Mouse (Mus musculus) intestine, embryonic 16.5 days (tissue): ENCODE measurements around the gene Fastkd5. TPM values are rescaled to one million over a fixed set of nuclear protein-coding genes. Genes with fewer than 3 reads are reported as not detected.

Source experiments
- ATAC-seq: fragments of 200-750 bp; cut with Nextera tagmentation; 2 replicates; pipeline ENCODE4 v1.8.0; 2017; ENCODE audit warnings: moderate TSS enrichment, moderate library complexity
- H3K27ac ChIP-seq: fragments of 300-500 bp; sonication (generic); 2 replicates; pipeline ENCODE4 v1.5.1; 2014; ENCODE audit warnings: mild to moderate bottlenecking, low read length
- H3K27me3 ChIP-seq: fragments of 300-500 bp; sonication (generic); replicated peaks from 2 replicates; pipeline ENCODE4 v1.6.1; 2014; ENCODE audit warnings: low read length, control low read depth, mixed read lengths; ENCODE audit not compliant: control insufficient read depth, insufficient read depth
- H3K36me3 ChIP-seq: fragments of 300-500 bp; sonication (generic); 2 replicates; pipeline ENCODE4 v1.6.1; 2014; ENCODE audit warnings: low read length, control low read depth; ENCODE audit not compliant: control insufficient read depth, insufficient read depth
- H3K4me1 ChIP-seq: fragments of 300-500 bp; sonication (generic); 2 replicates; pipeline ENCODE4 v1.6.1; 2014; ENCODE audit warnings: low read length, control low read depth, mixed read lengths; ENCODE audit not compliant: control insufficient read depth, insufficient read depth
- H3K4me2 ChIP-seq: fragments of 300-500 bp; sonication (generic); 2 replicates; pipeline ENCODE4 v1.6.1; 2014; ENCODE audit warnings: low read depth, low read length, control low read depth
- H3K4me3 ChIP-seq: fragments of 300-500 bp; sonication (generic); 2 replicates; pipeline ENCODE4 v1.5.1; 2014; ENCODE audit warnings: mild to moderate bottlenecking, low read length
- H3K9ac ChIP-seq: fragments of 300-500 bp; sonication (generic); 2 replicates; pipeline ENCODE4 v1.6.1; 2014; ENCODE audit warnings: low read depth, low read length
- H3K9me3 ChIP-seq: fragments of 300-500 bp; sonication (generic); 2 replicates; pipeline ENCODE4 v1.6.1; 2016; ENCODE audit warnings: low read length, control low read depth; ENCODE audit not compliant: control insufficient read depth
- WGBS: fragments of 180-500 bp; shearing (Covaris S2); extraction: QIAGEN DNeasy Blood & Tissue Kit; methylation state at CpG from one replicate; pipeline ENCODE4 v1.1.7; 2014; 5-methylcytosine and 5-hydroxymethylcytosine counted together
- polyA plus RNA-seq: library from polyadenylated mRNA; unstranded; fragments of >200 nt; fragmentation: Nextera tagmentation; extraction: Ambion mirVana; gene quantifications from 2 replicates; pipeline ENCODE4 v1.2.1, GENCODE M21; 2015

The Fastkd5 gene
- polyA plus RNA-seq, 1 experiment from 2014 or later: 16.2 TPM

GRCm38 (mm10) chr2:130638101-130638611, 8.3 kb upstream of the Fastkd5 start:
- peak overlapping the region; percentile 69 for H3K9ac ChIP-seq

GRCm38 (mm10) chr2:130635847-130636246, 6.0 kb upstream of the Fastkd5 start:
- peak overlapping the region; percentile 64 for H3K4me2 ChIP-seq
- 28% methylated on average over 21 of the region's 21 CpGs for WGBS
- ATAC-seq: no peak

More at GRCm38 (mm10) chr2:130638101-130638611, 8.3 kb upstream of the Fastkd5 start:
- peaks cover 28% of the 10 kb centered on the region for H3K4me1 ChIP-seq
- 25% methylated on average over 16 of the region's 16 CpGs for WGBS
- no peaks in the 10 kb centered on the region for H3K9me3 ChIP-seq
- peak overlapping the region; percentile 51 for H3K4me3 ChIP-seq
- peak overlapping the region; percentile 95 for H3K27ac ChIP-seq
- peaks cover 11% of the 10 kb centered on the region for H3K27me3 ChIP-seq
- H3K36me3 ChIP-seq: no peaks in the 10 kb centered on the region
- ATAC-seq: peak; percentile 85
- peak overlapping the region; percentile 55 for H3K4me2 ChIP-seq

GRCm38 (mm10) chr2:130634739-130635411, 5.0 kb upstream of the Fastkd5 start:
- Histone ChIP-seq H3K36me3 (no peaks in the 10 kb centered on the region), H3K27me3 (peaks cover 11% of the 10 kb centered on the region), H3K4me1 (peaks cover 24% of the 10 kb centered on the region), H3K4me3 (peak overlapping the region; percentile 42), H3K9ac (peak overlapping the region; percentile 64), H3K9me3 (no peaks in the 10 kb centered on the region), H3K4me2 (peak overlapping the region; percentile 64), H3K27ac (no peak overlapping the region; the same call in 1 of the 2 replicates)
- 16% methylated on average over 38 of the region's 38 CpGs for WGBS
- ATAC-seq: no peak

More at GRCm38 (mm10) chr2:130635847-130636246, 6.0 kb upstream of the Fastkd5 start:
- no peaks in the 10 kb centered on the region for H3K9me3 ChIP-seq
- no peaks in the 10 kb centered on the region for H3K36me3 ChIP-seq
- H3K9ac ChIP-seq: peak overlapping the region; percentile 64
- peaks cover 24% of the 10 kb centered on the region for H3K4me1 ChIP-seq
- H3K4me3 ChIP-seq: peak overlapping the region; percentile 42
- peaks cover 11% of the 10 kb centered on the region for H3K27me3 ChIP-seq
- H3K27ac ChIP-seq: peak overlapping the region; percentile 47; the same call in 1 of the 2 replicates

- ATAC-seq: no peak
- peak overlapping the region; percentile 64 for H3K9ac ChIP-seq
- H3K9me3 ChIP-seq: no peaks in the 10 kb centered on the region
- H3K4me2 ChIP-seq: peak overlapping the region; percentile 64
- H3K27ac ChIP-seq: no peak overlapping the region
- no peaks in the 10 kb centered on the region for H3K36me3 ChIP-seq
- peak overlapping the region; percentile 42; the same call in 1 of the 2 replicates for H3K4me3 ChIP-seq
- peaks cover 11% of the 10 kb centered on the region for H3K27me3 ChIP-seq
- H3K4me1 ChIP-seq: peaks cover 24% of the 10 kb centered on the region
- WGBS: 36% methylated on average over 14 of the region's 14 CpGs
Observed at GRCm38 (mm10) chr2:130634006-130634738, 4.3 kb upstream of the Fastkd5 start.

GRCm38 (mm10) chr2:130632887-130633675, 3.3 kb upstream of the Fastkd5 start:
- H3K36me3 ChIP-seq: no peaks in the 10 kb centered on the region
- no peak overlapping the region for H3K4me2 ChIP-seq
- H3K27me3 ChIP-seq: peaks cover 11% of the 10 kb centered on the region
- no peak overlapping the region for H3K27ac ChIP-seq
- WGBS: 64% methylated on average over 5 of the region's 5 CpGs
- ATAC-seq: no peak
- no peak overlapping the region for H3K4me3 ChIP-seq
- no peaks in the 10 kb centered on the region for H3K9me3 ChIP-seq
- H3K9ac ChIP-seq: no peak overlapping the region
- peaks cover 31% of the 10 kb centered on the region for H3K4me1 ChIP-seq

- WGBS: 66% methylated on average over 1 of the region's 1 CpGs
- no peak for ATAC-seq
- H3K4me3 ChIP-seq: no peak overlapping the region
- H3K27me3 ChIP-seq: peaks cover 11% of the 10 kb centered on the region
- peaks cover 31% of the 10 kb centered on the region for H3K4me1 ChIP-seq
- H3K27ac ChIP-seq: no peak overlapping the region
- no peaks in the 10 kb centered on the region for H3K9me3 ChIP-seq
- no peak overlapping the region for H3K4me2 ChIP-seq
- H3K9ac ChIP-seq: no peak overlapping the region
- H3K36me3 ChIP-seq: no peaks in the 10 kb centered on the region
Observed at GRCm38 (mm10) chr2:130632416-130632815, 2.6 kb upstream of the Fastkd5 start.

GRCm38 (mm10) chr2:130629080-130629838, 568 bp downstream of the Fastkd5 start:
- ATAC-seq: peak; percentile 68
- Histone ChIP-seq H3K4me3 (peak overlapping the region; percentile 97), H3K4me2 (peak overlapping the region; percentile 72), H3K27ac (peak overlapping the region; percentile 73), H3K4me1 (peaks cover 9% of the 10 kb centered on the region), H3K9me3 (no peaks in the 10 kb centered on the region), H3K9ac (peak overlapping the region; percentile 95), H3K27me3 (peaks cover 3% of the 10 kb centered on the region), H3K36me3 (no peaks in the 10 kb centered on the region)
- WGBS: 2% methylated on average over 37 of the region's 37 CpGs

GRCm38 (mm10) chr2:130628424-130628823, 1.4 kb downstream of the Fastkd5 start:
- Histone ChIP-seq H3K27me3 (no peaks in the 10 kb centered on the region), H3K9ac (no peak overlapping the region), H3K36me3 (0 out of 2 replicates have a peak, but pooled peaks cover under 1% of the 10 kb centered on the region), H3K9me3 (no peaks in the 10 kb centered on the region), H3K4me1 (peaks cover 8% of the 10 kb centered on the region), H3K4me3 (peak overlapping the region; percentile 97), H3K4me2 (peak overlapping the region; percentile 72; the same call in 1 of the 2 replicates), H3K27ac (no peak overlapping the region)
- no peak for ATAC-seq
- 56% methylated on average over 3 of the region's 3 CpGs for WGBS
